In genomic region chr14:47529019-47529418, GRCm38 (mm10) we compare ENCODE assay signal across 8 mouse cellular contexts. TPM values are rescaled to one million over a fixed set of nuclear protein-coding genes. Genes with fewer than 3 reads are reported as not detected.
A peak's percentile ranks its signal among the peaks of the same experiment; 100 is the strongest.
DNase-seq lines count a peak whose midpoint lies in the region; ATAC-seq and TF ChIP-seq lines count a peak whose summit lies in the region.

No protein-coding gene starts in this region.

- TF ChIP-seq CTCF in forebrain, postnatal 0 days (IDR thresholded peaks at IDR 0.05; ENCODE audit: low read depth), result peak; percentile 67
- TF ChIP-seq CTCF in ES-Bruce4 (IDR thresholded peaks at IDR 0.05; ENCODE audit: low read depth, low read length), result peak; percentile 85
- peak; percentile 91 for TF ChIP-seq CTCF in liver, postnatal 0 days (IDR thresholded peaks at IDR 0.05; ENCODE audit: low read depth)
- peak; percentile 66; the same call in 1 of the 2 replicates for TF ChIP-seq CTCF in small intestine, adult 2 months (IDR thresholded peaks at IDR 0.05; ENCODE audit: extremely low read depth, insufficient read length, insufficient replicate concordance, low read depth, low read length)

- TF ChIP-seq EP300 in ES-Bruce4 (IDR thresholded peaks at IDR 0.05; ENCODE audit: insufficient read depth, low read depth, low read length), result no peak
- TF ChIP-seq EP300 in liver, postnatal 0 days (IDR thresholded peaks at IDR 0.05; ENCODE audit: low read depth), result peak; percentile 15; the same call in 1 of the 2 replicates

- no peaks in the 10 kb centered on the region for H3K9me3 ChIP-seq in forebrain, postnatal 0 days (ENCODE audit: low read length)
- no peaks in the 10 kb centered on the region for H3K9me3 ChIP-seq in forebrain, embryonic 15.5 days
- no peaks in the 10 kb centered on the region for H3K9me3 ChIP-seq in ES-Bruce4 (replicated peaks; ENCODE audit: control insufficient read depth, insufficient read depth, low read length, poor library complexity, severe bottlenecking)
- H3K9me3 ChIP-seq in kidney, embryonic 14.5 days (ENCODE audit: control insufficient read depth, low read length), result no peaks in the 10 kb centered on the region
- no peaks in the 10 kb centered on the region for H3K9me3 ChIP-seq in liver, postnatal 0 days (ENCODE audit: low read length)

- H3K27me3 ChIP-seq in forebrain, postnatal 0 days (ENCODE audit: insufficient read depth, low read length), result no peaks in the 10 kb centered on the region
- H3K27me3 ChIP-seq in forebrain, embryonic 15.5 days, result no peaks in the 10 kb centered on the region
- no peaks in the 10 kb centered on the region for H3K27me3 ChIP-seq in ES-Bruce4 (ENCODE audit: control insufficient read depth, insufficient read depth, low read length, poor library complexity, severe bottlenecking)
- H3K27me3 ChIP-seq in kidney, embryonic 14.5 days (ENCODE audit: control insufficient read depth, insufficient read depth, low read length), result no peaks in the 10 kb centered on the region
- no peaks in the 10 kb centered on the region for H3K27me3 ChIP-seq in liver, postnatal 0 days (ENCODE audit: insufficient read depth, low read length)
- H3K27me3 ChIP-seq in small intestine, adult 2 months (ENCODE audit: control insufficient read depth, insufficient read depth, low read length), result no peaks in the 10 kb centered on the region

- peak; percentile 57 for DNase-seq in forebrain, postnatal 0 days
- peak; percentile 58 for DNase-seq in c-Kit-positive CD71-negative TER-119-negative erythroid progenitor cells, embryonic 14.5 days (ENCODE audit: low read depth)
- peak; percentile 22 for DNase-seq in fibroblast of lung, adult 2 months (ENCODE audit: low read depth)
- DNase-seq in liver, postnatal 0 days, result peak; percentile 62

- no peak overlapping the region for H3K4me2 ChIP-seq in forebrain, postnatal 0 days (ENCODE audit: low read depth)
- no peak overlapping the region for H3K4me2 ChIP-seq in forebrain, embryonic 15.5 days (replicated peaks)
- H3K4me2 ChIP-seq in kidney, embryonic 14.5 days (replicated peaks; ENCODE audit: low read depth, low read length), result no peak overlapping the region
- no peak overlapping the region for H3K4me2 ChIP-seq in liver, postnatal 0 days (ENCODE audit: low read depth, low read length)

- H3K4me3 ChIP-seq in forebrain, postnatal 0 days (ENCODE audit: low read depth, low read length), result no peak overlapping the region
- H3K4me3 ChIP-seq in forebrain, embryonic 15.5 days, result no peak overlapping the region
- no peak overlapping the region for H3K4me3 ChIP-seq in ES-Bruce4 (ENCODE audit: low read depth, low read length)
- no peak overlapping the region for H3K4me3 ChIP-seq in kidney, embryonic 14.5 days (ENCODE audit: low read length)
- no peak overlapping the region for H3K4me3 ChIP-seq in liver, postnatal 0 days (ENCODE audit: low read depth, low read length)
- no peak overlapping the region for H3K4me3 ChIP-seq in small intestine, adult 2 months (ENCODE audit: low read depth, low read length)

- H3K9ac ChIP-seq in forebrain, postnatal 0 days, result no peak overlapping the region
- H3K9ac ChIP-seq in forebrain, embryonic 15.5 days (replicated peaks), result no peak overlapping the region
- no peak overlapping the region for H3K9ac ChIP-seq in ES-Bruce4 (ENCODE audit: low read depth, poor library complexity, severe bottlenecking)
- no peak overlapping the region for H3K9ac ChIP-seq in kidney, embryonic 14.5 days (ENCODE audit: low read depth, low read length)
- no peak overlapping the region for H3K9ac ChIP-seq in liver, postnatal 0 days (replicated peaks)

- WGBS in forebrain, postnatal 0 days, result 34% methylated on average over 8 of the region's 8 CpGs
- 34% methylated on average over 8 of the region's 8 CpGs for WGBS in forebrain, embryonic 15.5 days
- 44% methylated on average over 8 of the region's 8 CpGs for WGBS in kidney, embryonic 14.5 days
- WGBS in liver, postnatal 0 days (ENCODE audit: insufficient replicate concordance), result 36% methylated on average over 8 of the region's 8 CpGs
- WGBS in small intestine, adult 2 months, result 37% methylated on average over 8 of the region's 8 CpGs

- peak; percentile 54; the same call in 1 of the 2 replicates for ATAC-seq in forebrain, postnatal 0 days
- no peak for ATAC-seq in forebrain, embryonic 15.5 days (replicated peaks)
- ATAC-seq in kidney, embryonic 14.5 days (ENCODE audit: low FRiP score, low TSS enrichment), result 0 out of 2 replicates have a peak, but pooled peaks have one; percentile 38
- ATAC-seq in liver, postnatal 0 days, result no peak

- no peak for TF ChIP-seq POLR2A in ES-Bruce4 (IDR thresholded peaks at IDR 0.05; ENCODE audit: insufficient read depth, low read length)
- no peak for TF ChIP-seq POLR2A in small intestine, adult 2 months (IDR thresholded peaks at IDR 0.05; ENCODE audit: low read depth, low read length)

- H3K27ac ChIP-seq in forebrain, postnatal 0 days (ENCODE audit: low read depth, low read length), result no peak overlapping the region
- no peak overlapping the region for H3K27ac ChIP-seq in forebrain, embryonic 15.5 days (replicated peaks)
- H3K27ac ChIP-seq in ES-Bruce4 (ENCODE audit: insufficient read depth, low read length), result no peak overlapping the region
- no peak overlapping the region for H3K27ac ChIP-seq in kidney, embryonic 14.5 days (ENCODE audit: low read depth, low read length)
- H3K27ac ChIP-seq in liver, postnatal 0 days (ENCODE audit: low read depth), result peak overlapping the region; percentile 87; the same call in 1 of the 2 replicates
- H3K27ac ChIP-seq in small intestine, adult 2 months (ENCODE audit: insufficient read depth, low read depth, low read length), result no peak overlapping the region

- no peaks in the 10 kb centered on the region for H3K4me1 ChIP-seq in forebrain, postnatal 0 days (ENCODE audit: insufficient read depth)
- peaks cover 5% of the 10 kb centered on the region; the same call in 1 of the 2 replicates for H3K4me1 ChIP-seq in forebrain, embryonic 15.5 days
- peaks cover 8% of the 10 kb centered on the region for H3K4me1 ChIP-seq in ES-Bruce4 (ENCODE audit: control insufficient read depth, insufficient read depth, low read length)
- H3K4me1 ChIP-seq in kidney, embryonic 14.5 days (ENCODE audit: control insufficient read depth, insufficient read depth, low read length), result peaks cover 9% of the 10 kb centered on the region; the same call in 1 of the 2 replicates
- H3K4me1 ChIP-seq in liver, postnatal 0 days (ENCODE audit: insufficient read depth), result peaks cover 48% of the 10 kb centered on the region
- H3K4me1 ChIP-seq in small intestine, adult 2 months (ENCODE audit: control insufficient read depth, insufficient read depth, insufficient read length, low read length), result peaks cover 17% of the 10 kb centered on the region

- 0 out of 2 replicates have a peak, but pooled peaks cover 2% of the 10 kb centered on the region for H3K36me3 ChIP-seq in forebrain, postnatal 0 days (ENCODE audit: insufficient read depth)
- 0 out of 2 replicates have a peak, but pooled peaks cover 3% of the 10 kb centered on the region for H3K36me3 ChIP-seq in forebrain, embryonic 15.5 days
- H3K36me3 ChIP-seq in ES-Bruce4 (ENCODE audit: control insufficient read depth, insufficient read depth, low read length, poor library complexity, severe bottlenecking), result no peaks in the 10 kb centered on the region; the same call in 1 of the 2 replicates
- H3K36me3 ChIP-seq in kidney, embryonic 14.5 days (ENCODE audit: control insufficient read depth, insufficient read depth, low read length), result peaks cover 5% of the 10 kb centered on the region; the same call in 1 of the 2 replicates
- H3K36me3 ChIP-seq in liver, postnatal 0 days (replicated peaks; ENCODE audit: insufficient read depth, low read length), result peaks cover 31% of the 10 kb centered on the region
- H3K36me3 ChIP-seq in small intestine, adult 2 months (ENCODE audit: control insufficient read depth, insufficient read depth, low read length), result peaks cover 14% of the 10 kb centered on the region

RNA-seq across cellular contexts. Expression of gene Atg14, which starts 41.4 kb away (rescaled TPM):
- 8.1 and 10.1 TPM in 2 replicates for total RNA-seq in forebrain, postnatal 0 days (2014; rRNA removed)
- polyA plus RNA-seq in forebrain, postnatal 0 days (2015; fragmentation: Nextera tagmentation; extraction: Ambion mirVana), result 22.0 and 31.7 TPM in 2 replicates
- polyA plus RNA-seq in forebrain, embryonic 15.5 days (2015; fragmentation: Nextera tagmentation; extraction: Ambion mirVana), result 21.8 and 22.6 TPM in 2 replicates
- 13.6 and 24.5 TPM in 2 replicates for polyA plus RNA-seq in ES-Bruce4 (2011; ENCODE audit: insufficient read depth, insufficient read length, low read depth, missing spikeins)
- polyA plus RNA-seq in kidney, embryonic 14.5 days (2014; fragmentation: Nextera tagmentation; extraction: Ambion mirVana), result 9.2 and 16.9 TPM in 2 replicates
- polyA plus RNA-seq in liver, postnatal 0 days (2015; fragmentation: Nextera tagmentation; extraction: Ambion mirVana), result 5.6 and 6.3 TPM in 2 replicates
- 2.2 and 5.5 TPM in 2 replicates for polyA plus RNA-seq in small intestine, adult 2 months (2012; rRNA removed)

Comparison
In these comparisons a context has a peak if more than half of its experiments do, and no peak if none do; other contexts are left out.
1. ATAC-seq: peak in forebrain, postnatal 0 days (single experiment) and kidney, embryonic 14.5 days (single experiment); none in forebrain, embryonic 15.5 days (single experiment) and liver, postnatal 0 days (single experiment).
2. Peak in every context shown above with its lines, with median percentiles within 50 percentile points of each other: DNase-seq and CTCF ChIP-seq.